Mouse (Mus musculus) frontal cortex, adult 2 months (tissue): ENCODE results near the gene Tfeb. TPM values are rescaled to one million over a fixed set of nuclear protein-coding genes. Genes with fewer than 3 reads are reported as not detected.

Experiments
- DNase-seq, 2 experiments: peaks; one replicate each; pipeline ENCODE4 v3.0.0; 2022; ENCODE audit warnings: low spot score in 1 of 2; ENCODE audit errors: extremely low spot score in 1 of 2
- polyA plus RNA-seq: library from polyadenylated mRNA; depleted of rRNA; stranded (reverse); fragments of >200 nt; gene quantifications from 2 replicates; pipeline ENCODE4 v1.2.3, GENCODE M21; 2012; rRNA removed

The Tfeb gene
- polyA plus RNA-seq, 1 experiment = 9.5 TPM

- DNase-seq = no peak
These were observed 81.4 kb downstream of the Tfeb start for GRCm38 (mm10) chr17:47818038-47818725.

- no peak for DNase-seq
These were observed 84.5 kb downstream of the Tfeb start for GRCm38 (mm10) chr17:47821339-47821738.

GRCm38 (mm10) chr17:47831161-47831560, 94.3 kb downstream of the Tfeb start:
- DNase-seq = no peak

- DNase-seq = no peak
These were observed 94.9 kb downstream of the Tfeb start for GRCm38 (mm10) chr17:47831772-47832171.

- DNase-seq = no peak
These were observed 95.7 kb downstream of the Tfeb start for GRCm38 (mm10) chr17:47832501-47833028.

GRCm38 (mm10) chr17:47833029-47833627, 96.3 kb downstream of the Tfeb start:
- DNase-seq = no peak

- no peak for DNase-seq
These were observed 97.0 kb downstream of the Tfeb start for GRCm38 (mm10) chr17:47833628-47834481.

- no peak for DNase-seq
These were observed 97.6 kb downstream of the Tfeb start, which contains the start of gene Mdfi for GRCm38 (mm10) chr17:47834482-47834767. Gene Mdfi (minus strand): TSS chr17:47834691.

GRCm38 (mm10) chr17:47837808-47838207, 101.0 kb downstream of the Tfeb start:
- DNase-seq = no peak

- no peak for DNase-seq
These were observed 104.7 kb downstream of the Tfeb start for GRCm38 (mm10) chr17:47841521-47841920.

Other genes starting within 250 kb of the Tfeb start
- gene Taf8, start 234.7 kb upstream of the Tfeb start, polyA plus RNA-seq = 30.5 and 32.6 TPM in 2 replicates
- gene Ccnd3, start 232.0 kb upstream of the Tfeb start, polyA plus RNA-seq = 34.4 and 36.0 TPM in 2 replicates
- 18.0 TPM in 2 replicates for gene Bysl, start 125.5 kb upstream of the Tfeb start, polyA plus RNA-seq
- 33.2 and 34.6 TPM in 2 replicates for gene Med20, start 125.4 kb upstream of the Tfeb start, polyA plus RNA-seq
- gene Gm20517, start 125.4 kb upstream of the Tfeb start, polyA plus RNA-seq = 3.5 and 3.7 TPM in 2 replicates
- gene Usp49, start 106.3 kb upstream of the Tfeb start, polyA plus RNA-seq = 12.4 and 13.1 TPM in 2 replicates
- gene Tomm6, start 48.6 kb upstream of the Tfeb start, polyA plus RNA-seq = 143 and 168 TPM in 2 replicates
- 39.1 and 39.9 TPM in 2 replicates for gene Frs3, start 48.0 kb upstream of the Tfeb start, polyA plus RNA-seq
- 4.3 and 6.6 TPM in 2 replicates for gene Gm21981, start 42.6 kb upstream of the Tfeb start, polyA plus RNA-seq
- 1.0 TPM in 1 of 2 replicates, not detected in the other for gene Prickle4, start 42.3 kb upstream of the Tfeb start, polyA plus RNA-seq
- gene Pgc, start 10.2 kb upstream of the Tfeb start, polyA plus RNA-seq = not detected in 2 replicates
- gene Mdfi, start 97.7 kb downstream of the Tfeb start, polyA plus RNA-seq = 3.8 and 4.6 TPM in 2 replicates
- gene Foxp4, start 187.6 kb downstream of the Tfeb start, polyA plus RNA-seq = 41.7 and 50.1 TPM in 2 replicates